Mouse (Mus musculus) embryo, embryonic 9.5 days (tissue): ENCODE results near the gene Sh3bp5.
"Not testable (repeated sequence)": the region's sequence is repeated elsewhere in the genome, so short reads cannot be mapped to it uniquely, and the experiment has no call there.

ENCODE experiments used
- DNase-seq: peaks from one replicate; pipeline ENCODE4 v3.0.0-alpha.2; 2017; ENCODE audit errors: extremely low spot score

The Sh3bp5 gene

DNA sequence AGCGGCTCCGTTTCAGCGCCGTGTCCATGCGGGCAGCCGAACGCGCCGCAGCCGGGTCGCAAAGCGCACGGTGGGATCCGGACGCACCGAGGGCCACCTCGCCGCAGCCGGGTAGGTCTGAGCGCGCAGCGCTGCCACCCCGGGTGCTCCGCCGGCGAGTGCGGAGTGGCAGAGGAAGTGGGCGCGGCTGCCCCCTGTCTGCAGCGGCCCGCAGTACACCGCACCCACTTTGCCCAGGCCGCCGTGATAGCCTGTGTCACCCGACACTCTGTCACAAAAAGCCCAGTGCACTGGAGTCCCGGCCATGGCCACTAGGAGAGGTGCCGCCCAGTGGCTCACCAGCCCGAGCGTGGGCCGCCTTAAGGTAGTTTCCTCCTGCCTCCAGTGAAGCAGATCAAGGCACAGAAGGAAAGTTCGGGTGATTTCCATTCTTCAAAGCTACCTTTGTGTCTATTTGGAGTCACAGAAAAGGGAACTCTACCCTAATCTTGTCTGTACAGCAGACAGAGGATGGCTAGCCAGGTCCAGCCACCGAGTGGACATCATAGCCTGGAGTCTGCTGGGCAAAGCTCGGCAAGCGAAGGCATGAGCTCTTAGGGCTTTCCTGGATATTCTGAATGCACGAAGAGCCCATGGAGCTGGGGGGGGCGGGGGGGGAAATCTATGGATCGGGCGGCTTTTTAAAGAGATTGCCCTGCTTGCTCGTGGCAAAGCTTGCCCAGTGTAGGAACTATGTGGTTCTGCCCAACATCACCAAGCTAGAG lies at the start of gene Sh3bp5:
TSS of gene Sh3bp5 (minus strand) at position 149 of the 764 bp plus-strand sequence.
- peak; percentile 94 for DNase-seq

DNA sequence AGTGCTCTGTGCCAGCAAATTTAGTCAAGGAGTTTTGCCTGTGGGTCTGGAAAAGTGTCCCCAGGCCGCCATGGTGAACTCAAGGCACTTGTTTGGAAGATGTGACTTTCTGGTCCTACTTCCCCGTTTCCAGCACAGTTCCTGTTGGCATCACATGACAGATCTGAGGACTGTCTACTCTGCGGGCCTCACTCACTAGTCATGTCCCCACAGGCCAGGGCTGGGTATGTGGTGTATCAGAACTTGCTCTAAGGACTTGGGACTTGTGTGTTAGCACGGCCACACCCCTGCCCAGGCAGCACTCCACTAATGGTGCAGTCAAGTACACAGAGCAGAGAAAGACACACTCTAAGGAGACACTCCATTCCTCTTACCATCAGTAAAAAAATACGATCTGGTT lies 46.5 kb upstream of the Sh3bp5 start:
- no peak for DNase-seq

DNA sequence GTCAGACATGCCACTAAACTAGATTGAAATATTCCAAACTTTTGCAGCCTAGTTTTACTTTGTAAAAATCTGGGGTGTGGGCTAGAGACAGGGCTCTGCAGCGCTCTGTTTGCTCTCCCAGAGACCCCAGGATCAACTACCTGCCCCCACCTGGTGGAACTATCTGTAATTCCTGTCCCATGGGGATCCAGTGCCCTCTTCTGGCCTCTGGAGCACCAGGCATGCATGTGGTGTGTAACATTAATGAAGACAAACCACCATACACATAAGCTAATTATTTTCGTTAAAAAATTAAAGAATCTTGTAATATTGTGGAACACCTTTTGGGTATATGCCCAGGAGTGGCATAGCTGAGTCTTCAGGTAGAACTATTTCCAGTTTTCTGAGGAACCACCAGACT lies 37.4 kb upstream of the Sh3bp5 start:
- no peak for DNase-seq

DNA sequence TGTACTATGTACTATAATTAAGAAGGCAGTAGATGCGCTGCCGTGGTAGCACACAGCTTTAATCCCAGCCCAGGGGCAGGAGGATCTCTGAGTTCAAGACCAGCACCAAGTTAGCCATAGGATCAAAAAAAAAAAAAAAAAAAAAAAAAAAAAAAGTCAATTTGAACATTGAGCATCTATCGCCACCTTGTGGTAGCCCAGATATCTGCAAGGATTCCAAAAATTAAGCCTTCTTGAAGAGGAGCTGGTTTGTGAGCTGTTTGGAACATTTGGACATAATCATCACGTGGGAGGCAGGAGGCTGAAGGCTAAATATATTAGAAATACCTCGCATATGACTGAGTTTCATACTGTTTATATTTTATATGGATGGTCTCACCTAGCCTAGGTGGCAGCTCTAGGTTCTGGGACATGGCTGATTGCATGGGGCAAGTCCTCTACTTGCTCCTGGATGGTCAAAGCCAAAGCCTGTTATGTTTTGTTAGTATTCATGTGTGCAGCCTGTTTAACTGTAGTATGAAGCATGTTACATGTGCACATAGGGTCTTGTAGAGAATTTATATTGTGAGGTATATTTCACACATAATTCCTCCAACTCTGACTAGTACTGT lies 36.7 kb upstream of the Sh3bp5 start:
- peak; percentile 41 for DNase-seq

DNA sequence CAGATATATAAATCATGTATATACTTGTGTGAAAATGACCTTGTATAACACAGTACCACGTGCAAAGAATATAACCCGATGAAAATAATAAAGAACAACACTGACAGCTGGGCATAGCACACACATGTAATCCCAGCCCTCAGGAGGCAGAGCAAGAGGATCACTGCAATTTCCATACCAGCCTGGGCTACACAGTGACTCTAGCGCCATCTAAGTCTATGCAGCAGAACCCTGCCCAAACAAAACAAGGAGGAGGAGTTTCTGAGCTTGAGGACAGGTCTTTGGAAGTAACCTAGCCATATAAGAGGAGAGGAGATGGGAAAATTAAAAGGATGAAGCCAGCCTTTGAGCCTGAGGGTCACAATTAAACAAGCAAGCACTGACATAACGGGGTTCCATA lies 33.8 kb upstream of the Sh3bp5 start:
- no peak for DNase-seq

DNA sequence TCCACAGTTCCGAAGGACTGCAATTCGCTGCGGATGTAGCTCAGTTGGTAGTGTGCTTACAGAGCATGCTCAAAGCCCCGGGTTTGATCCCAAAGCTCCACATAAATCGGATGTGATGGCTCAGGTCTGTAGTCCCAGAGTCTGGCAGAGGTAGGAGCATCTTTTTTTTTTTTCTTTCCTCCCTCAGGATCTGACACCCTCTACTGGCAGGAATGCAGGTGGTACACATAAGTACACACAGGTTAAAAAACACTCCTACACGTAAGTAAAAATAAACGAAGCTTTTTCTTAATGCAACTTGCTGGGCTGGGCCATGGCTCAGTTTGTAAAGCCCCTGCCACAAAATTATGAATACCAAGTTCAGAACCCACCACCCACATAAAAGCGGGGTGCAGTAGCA lies 28.3 kb upstream of the Sh3bp5 start:
- peak; percentile 29 for DNase-seq

DNA sequence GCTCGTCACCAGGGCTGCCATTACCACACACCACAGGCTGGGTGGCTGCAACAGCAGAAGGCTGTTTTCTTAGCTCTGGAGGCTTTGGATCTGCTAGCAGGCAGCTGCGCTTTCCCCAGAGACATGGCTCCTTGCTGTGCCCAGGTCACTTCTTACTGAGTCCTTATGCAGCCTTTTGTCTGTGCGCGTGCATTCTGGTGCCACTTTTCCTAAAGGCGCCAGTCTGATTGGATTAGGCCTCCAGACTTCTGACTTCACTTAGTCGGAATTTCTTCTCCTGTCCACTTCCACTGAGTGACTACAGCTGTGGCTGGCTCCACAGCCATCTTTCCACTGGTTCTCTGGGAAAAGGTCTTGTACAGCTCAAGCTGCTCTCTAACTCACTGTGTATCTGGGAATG lies 27.0 kb upstream of the Sh3bp5 start:
- DNase-seq = no peak

DNA sequence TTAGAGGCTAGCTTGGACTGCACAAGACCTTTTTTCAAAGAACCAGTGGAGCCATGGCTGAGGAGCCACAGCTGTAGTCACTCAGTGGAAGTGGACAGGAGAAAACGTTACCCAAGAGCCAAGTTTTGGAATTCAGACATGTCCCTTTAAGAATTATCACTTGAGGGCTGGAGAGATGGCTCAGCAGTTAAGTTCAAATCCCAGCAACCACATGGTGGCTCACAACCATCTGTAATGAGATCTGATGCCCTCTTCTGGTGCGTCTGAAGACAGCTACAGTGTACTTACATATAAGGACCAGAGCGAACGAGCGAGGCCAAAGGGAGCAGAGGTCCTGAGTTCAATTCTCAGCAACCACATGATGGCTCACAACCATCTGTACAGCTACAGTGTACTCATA lies 26.3 kb upstream of the Sh3bp5 start:
- not testable (repeated sequence) for DNase-seq

DNA sequence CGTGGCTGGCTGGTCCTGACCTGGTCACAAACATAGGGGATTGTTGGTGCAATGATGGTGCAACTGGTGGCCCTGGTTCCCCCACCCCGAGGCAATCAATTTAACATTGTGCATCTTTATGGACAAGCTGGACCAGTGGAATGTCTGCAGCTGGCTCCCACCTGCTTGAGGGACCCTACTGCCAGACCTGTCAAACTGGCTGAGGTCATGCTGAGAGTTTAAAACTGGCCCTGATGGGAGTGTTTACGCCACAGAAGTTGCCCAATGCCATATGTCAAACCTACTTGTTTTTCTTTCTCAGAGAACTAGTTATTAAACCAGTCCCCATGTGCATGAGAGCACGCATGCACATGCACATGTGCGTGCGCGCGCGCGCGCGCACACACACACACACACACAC lies 22.1 kb upstream of the Sh3bp5 start:
- no peak for DNase-seq

DNA sequence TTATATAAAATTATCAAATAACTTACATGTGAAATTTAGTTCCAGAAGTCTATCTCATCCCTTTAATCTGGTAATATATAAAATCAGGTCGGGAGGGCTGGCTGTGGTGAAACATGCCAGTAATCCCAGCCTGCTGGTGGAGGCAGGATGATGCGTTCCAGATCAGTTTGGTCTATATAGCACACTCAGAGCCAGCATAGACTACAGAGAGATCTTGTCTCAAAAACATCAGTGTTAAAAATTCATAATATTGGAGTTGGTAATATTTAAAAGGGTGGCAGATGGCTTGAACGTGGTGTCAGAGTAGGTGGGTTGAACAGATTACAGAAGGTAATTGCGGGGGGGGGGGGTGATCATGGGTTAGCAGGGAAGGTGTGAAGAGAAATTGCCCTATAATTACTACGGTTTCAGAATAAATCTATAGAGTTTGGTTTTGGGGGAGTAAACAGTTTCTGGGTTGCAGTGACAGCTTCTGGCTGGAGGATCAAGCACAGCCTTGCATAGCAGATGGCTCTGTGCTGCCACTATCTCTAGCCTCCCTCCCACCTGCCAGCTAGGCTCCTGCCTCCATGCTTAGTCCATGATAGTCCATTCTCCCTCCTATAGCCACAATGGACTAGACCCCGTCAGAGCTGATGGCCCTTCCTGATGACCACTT lies 20.3 kb upstream of the Sh3bp5 start:
- no peak for DNase-seq

DNA sequence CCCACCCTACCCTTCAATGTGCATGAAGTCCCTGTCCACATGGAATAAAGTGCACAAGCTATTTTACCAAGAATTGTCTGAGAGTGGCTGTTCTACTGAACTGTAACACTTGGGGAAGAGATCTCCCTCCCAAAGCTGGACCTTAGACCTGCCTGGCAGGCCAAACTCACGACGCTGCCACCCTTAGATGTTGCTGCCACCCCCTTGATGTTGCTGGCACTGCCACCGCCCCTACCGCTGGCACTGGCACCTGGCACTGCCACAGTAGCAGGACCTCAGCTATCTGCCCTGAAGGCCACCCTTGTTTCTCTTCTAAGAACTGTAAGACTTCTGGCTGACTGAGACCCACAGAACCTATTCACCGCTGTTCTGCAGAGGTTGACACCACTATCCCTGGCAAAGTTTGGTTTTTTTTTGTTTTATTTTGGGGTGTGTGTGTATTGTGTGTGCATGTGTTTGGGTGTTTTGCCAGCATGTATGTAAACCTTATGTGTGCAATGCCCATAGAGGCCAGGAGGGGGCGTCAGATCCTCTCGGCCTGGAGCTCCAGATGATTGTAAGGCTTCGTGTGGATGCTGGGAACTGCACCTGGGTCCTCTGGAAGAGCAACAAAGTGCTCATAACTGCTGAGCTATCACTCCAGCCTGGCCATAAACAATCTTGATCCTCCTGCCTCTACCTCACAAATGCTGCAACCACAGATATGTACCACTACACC lies 19.1 kb upstream of the Sh3bp5 start:
- DNase-seq = no peak

DNA sequence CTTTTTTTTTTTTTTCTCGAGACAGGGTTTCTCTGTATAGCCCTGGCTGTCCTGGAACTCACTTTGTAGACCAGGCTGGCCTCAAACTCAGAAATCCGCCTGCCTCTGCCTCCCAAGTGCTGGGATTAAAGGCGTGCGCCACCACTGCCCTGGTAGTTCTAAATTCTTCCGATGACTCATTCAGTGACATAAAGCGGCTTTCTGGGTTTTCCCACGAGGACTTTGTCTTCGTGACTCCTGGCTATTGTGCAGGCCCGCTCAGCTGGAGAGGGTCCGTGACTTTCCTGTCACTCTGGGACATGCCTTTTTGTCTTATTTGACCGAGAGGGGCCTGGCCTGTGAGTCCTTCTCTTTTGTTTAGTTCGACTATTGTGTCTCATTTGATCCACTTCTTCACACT lies 18.1 kb upstream of the Sh3bp5 start:
- DNase-seq = not testable (repeated sequence)

DNA sequence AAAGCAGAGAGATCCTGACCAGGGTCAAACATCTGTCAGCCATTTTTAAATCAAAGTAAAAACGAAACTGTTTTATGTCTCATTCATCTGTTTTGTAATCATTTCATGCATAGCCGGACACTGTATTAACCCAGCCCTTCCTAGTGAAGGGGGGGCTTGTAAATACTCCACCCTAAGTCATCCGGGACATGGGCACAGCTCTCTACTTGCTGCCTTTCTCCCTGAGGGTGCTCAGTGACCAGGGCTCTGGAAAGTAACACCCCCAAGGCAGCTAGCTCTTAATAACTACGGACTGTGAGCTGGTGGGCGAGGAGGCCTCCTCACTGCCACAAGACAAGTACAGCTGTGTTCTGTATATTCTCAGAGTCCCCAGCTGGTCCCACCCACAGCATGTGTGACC lies 13.1 kb upstream of the Sh3bp5 start:
- no peak for DNase-seq

DNA sequence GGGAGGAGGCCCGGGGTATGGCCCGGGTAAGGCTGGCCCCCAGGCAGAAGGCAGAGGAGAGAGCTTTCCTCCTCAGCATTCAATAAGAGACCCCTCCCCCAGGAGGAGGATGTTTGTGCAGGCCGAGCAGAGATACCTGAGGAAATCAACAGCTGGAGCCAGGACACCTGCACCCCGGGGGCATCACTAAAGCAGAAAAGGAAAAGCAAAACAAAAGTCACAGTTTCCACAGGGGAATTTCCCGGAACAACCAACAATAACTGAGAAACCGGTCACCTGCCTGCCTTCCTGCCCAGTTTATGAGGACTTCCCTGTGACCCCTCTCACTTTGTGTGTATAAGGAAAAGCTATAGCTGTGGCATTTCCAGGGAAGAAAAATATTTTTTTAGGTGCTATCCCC lies 7.7 kb upstream of the Sh3bp5 start:
- DNase-seq = no peak

DNA sequence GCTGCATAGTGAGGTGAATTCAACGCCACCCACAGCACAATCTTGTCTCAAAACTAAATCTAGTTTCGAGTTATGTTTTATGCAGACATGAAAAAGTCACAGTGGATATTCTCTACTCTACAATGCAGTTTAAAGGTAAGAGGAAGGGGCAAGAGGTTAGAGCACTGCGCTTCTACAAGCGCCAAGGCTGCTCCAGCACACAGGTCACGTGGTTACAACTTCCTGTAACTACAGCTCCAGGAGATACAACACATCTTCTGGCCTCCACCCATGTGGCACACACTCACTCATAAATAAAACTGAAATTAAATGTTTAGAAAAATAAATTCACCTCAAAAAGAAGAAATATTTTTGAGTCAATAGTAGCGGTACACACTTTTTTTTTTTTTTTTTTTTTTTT lies 4.8 kb upstream of the Sh3bp5 start:
- no peak for DNase-seq

DNA sequence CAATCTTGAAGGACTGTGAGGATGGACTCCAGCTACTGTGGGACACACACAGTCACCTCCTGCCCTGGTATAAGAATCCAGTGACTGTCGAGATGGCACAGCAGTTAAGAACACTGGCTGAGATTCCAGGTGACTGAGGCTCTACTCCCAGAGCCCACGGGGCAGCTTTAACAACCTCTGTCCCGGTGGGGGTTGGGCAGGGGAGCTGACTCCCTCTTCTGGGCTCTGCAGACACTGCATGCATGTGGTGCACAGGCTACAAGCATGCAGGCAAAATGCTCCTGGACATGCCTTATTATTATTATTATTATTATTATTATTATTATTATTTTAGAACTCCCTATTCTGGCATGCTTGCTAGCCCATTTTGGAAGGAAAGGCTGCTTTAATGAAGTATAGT lies 4.4 kb upstream of the Sh3bp5 start:
- no peak for DNase-seq

DNA sequence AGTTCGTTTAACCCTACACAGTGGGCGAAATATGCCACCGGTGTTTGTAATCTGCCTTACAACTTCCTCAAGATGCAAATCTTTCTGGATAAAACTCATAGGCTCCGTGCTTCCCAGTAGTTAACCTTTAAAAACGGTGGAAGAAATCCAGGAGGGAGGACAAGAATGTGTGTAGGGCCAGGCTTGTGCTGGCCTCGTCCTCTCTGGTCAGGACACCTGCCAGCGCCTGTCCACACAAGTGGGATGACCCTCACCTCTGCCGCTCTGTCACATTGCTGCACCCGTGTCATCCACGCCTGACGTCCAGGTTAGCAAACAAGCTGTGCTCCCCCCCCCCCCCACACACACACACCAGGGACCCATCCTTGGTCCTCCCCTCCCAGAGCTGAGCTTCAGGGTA lies 3.4 kb upstream of the Sh3bp5 start:
- DNase-seq = no peak

DNA sequence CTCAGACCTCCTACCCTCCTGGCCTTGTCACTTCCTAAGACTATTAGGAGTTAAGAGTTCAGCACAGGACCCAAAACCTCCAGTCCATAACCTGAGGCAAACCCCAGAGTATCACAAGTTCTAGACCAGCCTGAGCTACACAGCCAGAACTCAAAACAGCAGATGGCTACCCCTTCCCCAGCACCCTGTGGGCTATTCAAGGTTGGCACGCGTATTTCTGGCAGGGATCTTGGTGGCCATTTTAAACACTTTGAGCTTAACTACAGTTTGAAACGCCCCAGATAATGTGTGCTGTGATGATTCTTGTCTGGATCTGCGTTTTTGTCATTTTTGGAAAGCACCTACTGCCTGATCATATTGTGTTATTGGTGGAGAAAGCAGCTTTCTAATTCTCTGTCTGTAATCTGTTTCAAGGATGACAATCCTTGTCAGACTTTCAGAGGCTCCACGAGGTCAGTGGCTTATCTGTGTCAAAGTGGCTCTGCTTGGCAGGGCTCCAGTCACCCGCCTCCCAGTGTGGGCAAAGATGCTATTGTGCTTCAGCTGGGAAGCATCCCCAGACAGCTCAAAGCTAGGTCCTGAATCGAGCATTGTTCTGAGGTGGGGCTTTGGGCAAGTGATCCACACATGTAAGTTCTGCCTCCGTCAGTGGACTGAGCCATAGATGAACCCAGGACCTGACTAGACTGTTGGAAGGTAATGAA lies 2.1 kb upstream of the Sh3bp5 start:
- no peak for DNase-seq

DNA sequence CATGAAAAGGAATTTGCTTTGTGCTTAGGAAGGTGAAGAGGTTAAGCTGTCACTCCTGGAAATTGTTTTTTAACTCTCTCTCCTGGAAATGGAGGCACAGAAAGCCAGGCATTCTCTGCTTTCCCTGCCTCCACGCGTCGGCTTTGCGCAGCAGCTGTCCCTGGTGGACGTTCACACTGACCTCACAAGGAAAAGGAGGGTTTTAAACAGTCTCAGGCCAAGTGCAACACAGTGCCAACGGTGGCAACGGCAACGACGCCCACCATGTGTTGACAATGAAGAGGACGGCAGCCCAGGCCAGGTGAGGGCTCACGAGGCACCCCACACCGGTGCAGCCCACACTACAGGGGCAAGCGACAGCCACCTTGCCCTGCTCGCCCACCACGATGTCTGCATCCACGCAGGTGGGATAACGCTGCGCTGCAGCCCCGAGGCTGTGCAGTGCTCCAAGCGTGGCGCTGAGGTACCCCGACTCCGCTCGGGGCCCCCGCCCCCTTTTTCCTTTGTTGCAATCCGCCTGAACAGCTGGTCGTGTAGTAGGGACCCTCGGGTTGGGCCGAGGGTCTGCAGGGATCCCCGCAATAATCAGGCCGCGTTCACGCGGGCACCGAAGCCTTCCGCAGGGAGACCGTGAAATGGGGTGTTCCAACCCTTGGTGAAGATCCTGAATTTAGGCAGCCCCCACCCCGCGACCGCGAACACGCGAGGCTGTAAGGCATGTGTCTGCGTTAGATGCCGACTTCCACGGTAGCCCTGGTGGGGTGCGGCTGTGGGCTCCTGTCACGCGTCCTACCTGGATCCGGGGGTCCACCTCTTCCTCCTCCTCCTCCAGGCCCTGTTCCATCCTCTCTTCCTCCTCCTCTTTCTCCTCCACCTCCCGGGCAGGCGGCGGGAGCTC lies 611 bp downstream of the Sh3bp5 start:
- DNase-seq = peak; percentile 59

DNA sequence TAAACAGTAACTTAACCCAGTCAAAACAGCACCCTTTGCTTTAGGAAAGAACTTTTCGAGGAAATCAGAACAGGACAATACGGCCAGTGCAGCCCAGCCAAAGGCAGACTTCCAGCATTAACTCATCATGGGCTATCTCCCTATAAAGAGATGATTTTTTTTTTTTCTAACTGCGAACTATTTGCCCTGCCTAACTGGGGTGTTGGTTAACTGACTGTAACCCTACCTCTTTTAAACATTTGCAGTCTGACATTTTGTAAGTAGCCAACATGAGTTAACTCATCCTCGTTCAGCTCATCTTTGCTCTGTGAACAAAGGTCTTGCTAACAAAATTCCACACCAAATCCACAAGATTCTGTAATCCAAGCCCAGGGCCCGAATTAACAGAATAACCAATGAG lies 1.5 kb downstream of the Sh3bp5 start:
- DNase-seq = no peak

DNA sequence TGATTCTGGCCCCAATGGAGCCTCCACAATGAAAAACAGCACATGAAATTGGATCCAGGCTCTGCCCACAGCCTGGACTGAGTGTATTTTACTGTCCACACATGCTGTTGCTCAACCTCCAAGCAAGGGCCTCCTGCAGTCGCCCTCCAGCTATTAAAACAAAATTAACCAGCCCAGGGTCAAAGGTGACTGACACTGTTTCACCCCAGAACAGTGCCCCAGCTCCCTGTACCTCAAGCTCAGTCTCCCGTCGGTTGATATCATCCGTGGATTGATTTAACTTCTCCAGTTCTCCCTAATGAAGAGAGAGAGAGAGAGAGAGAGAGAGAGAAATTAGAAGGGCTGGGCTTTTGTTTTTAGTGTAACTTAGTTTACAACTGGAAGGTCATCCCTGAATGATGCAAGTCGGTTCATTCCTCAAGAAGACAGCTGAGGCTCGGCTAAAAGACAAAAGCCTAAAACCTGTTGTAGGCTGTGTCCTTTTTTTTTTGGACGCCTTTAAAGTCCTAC lies 2.0 kb downstream of the Sh3bp5 start:
- peak; percentile 86 for DNase-seq
